Mouse (Mus musculus): ENCODE data around the gene Ccdc77. TPM values are rescaled to one million over a fixed set of nuclear protein-coding genes. Genes with fewer than 3 reads are reported as not detected.

Gene Ccdc77
- total RNA-seq (2017), result 39.6 and 49.3 TPM in 2 replicates

- ATAC-seq (replicated peaks in 1 of 2; ENCODE audit: insufficient read depth in 1 of 2, low FRiP score in 2 of 2, low TSS enrichment in 1 of 2, low read depth in 1 of 2, poor library complexity in 2 of 2, severe bottlenecking in 2 of 2), result peak; percentile 95 to 96
Observed at GRCm38 (mm10) chr6:120363688-120364522, at the start of gene Ccdc77, which contains the start of gene Kdm5a. TSS of gene Ccdc77 (minus strand) at chr6:120364374. TSS of gene Kdm5a (plus strand) at chr6:120364124.

- ATAC-seq (replicated peaks in 1 of 2; ENCODE audit: insufficient read depth in 1 of 2, low FRiP score in 2 of 2, low TSS enrichment in 1 of 2, low read depth in 1 of 2, poor library complexity in 2 of 2, severe bottlenecking in 2 of 2), result no peak
Observed at GRCm38 (mm10) chr6:120403936-120404335, 39.8 kb upstream of the Ccdc77 start.

- ATAC-seq (replicated peaks in 1 of 2; ENCODE audit: insufficient read depth in 1 of 2, low FRiP score in 2 of 2, low TSS enrichment in 1 of 2, low read depth in 1 of 2, poor library complexity in 2 of 2, severe bottlenecking in 2 of 2), result no peak
Observed at GRCm38 (mm10) chr6:120395622-120396345, 31.6 kb upstream of the Ccdc77 start.

GRCm38 (mm10) chr6:120392811-120393210 lies 28.6 kb upstream of the Ccdc77 start:
- ATAC-seq (replicated peaks in 1 of 2; ENCODE audit: insufficient read depth in 1 of 2, low FRiP score in 2 of 2, low TSS enrichment in 1 of 2, low read depth in 1 of 2, poor library complexity in 2 of 2, severe bottlenecking in 2 of 2), result no peak

- no peak for ATAC-seq (replicated peaks in 1 of 2; ENCODE audit: insufficient read depth in 1 of 2, low FRiP score in 2 of 2, low TSS enrichment in 1 of 2, low read depth in 1 of 2, poor library complexity in 2 of 2, severe bottlenecking in 2 of 2)
Observed at GRCm38 (mm10) chr6:120390054-120390453, 25.9 kb upstream of the Ccdc77 start.

- no peak for ATAC-seq (replicated peaks in 1 of 2; ENCODE audit: insufficient read depth in 1 of 2, low FRiP score in 2 of 2, low TSS enrichment in 1 of 2, low read depth in 1 of 2, poor library complexity in 2 of 2, severe bottlenecking in 2 of 2)
Observed at GRCm38 (mm10) chr6:120376736-120377135, 12.6 kb upstream of the Ccdc77 start.

GRCm38 (mm10) chr6:120365051-120365450 lies 877 bp upstream of the Ccdc77 start:
- no peak for ATAC-seq (replicated peaks in 1 of 2; ENCODE audit: insufficient read depth in 1 of 2, low FRiP score in 2 of 2, low TSS enrichment in 1 of 2, low read depth in 1 of 2, poor library complexity in 2 of 2, severe bottlenecking in 2 of 2)

GRCm38 (mm10) chr6:120364523-120364905 lies 340 bp upstream of the Ccdc77 start:
- no peak for ATAC-seq (replicated peaks in 1 of 2; ENCODE audit: insufficient read depth in 1 of 2, low FRiP score in 2 of 2, low TSS enrichment in 1 of 2, low read depth in 1 of 2, poor library complexity in 2 of 2, severe bottlenecking in 2 of 2)

- no peak for ATAC-seq (replicated peaks in 1 of 2; ENCODE audit: insufficient read depth in 1 of 2, low FRiP score in 2 of 2, low TSS enrichment in 1 of 2, low read depth in 1 of 2, poor library complexity in 2 of 2, severe bottlenecking in 2 of 2)
Observed at GRCm38 (mm10) chr6:120362774-120363687, 1.1 kb downstream of the Ccdc77 start.

- no peak for ATAC-seq (replicated peaks in 1 of 2; ENCODE audit: insufficient read depth in 1 of 2, low FRiP score in 2 of 2, low TSS enrichment in 1 of 2, low read depth in 1 of 2, poor library complexity in 2 of 2, severe bottlenecking in 2 of 2)
Observed at GRCm38 (mm10) chr6:120362124-120362523, 2.0 kb downstream of the Ccdc77 start.

- ATAC-seq (replicated peaks in 1 of 2; ENCODE audit: insufficient read depth in 1 of 2, low FRiP score in 2 of 2, low TSS enrichment in 1 of 2, low read depth in 1 of 2, poor library complexity in 2 of 2, severe bottlenecking in 2 of 2), result peak; percentile 100
Observed at GRCm38 (mm10) chr6:120356951-120357945, 6.9 kb downstream of the Ccdc77 start.

- no peak for ATAC-seq (replicated peaks in 1 of 2; ENCODE audit: insufficient read depth in 1 of 2, low FRiP score in 2 of 2, low TSS enrichment in 1 of 2, low read depth in 1 of 2, poor library complexity in 2 of 2, severe bottlenecking in 2 of 2)
Observed at GRCm38 (mm10) chr6:120356478-120356877, 7.7 kb downstream of the Ccdc77 start.

GRCm38 (mm10) chr6:120349018-120349417 lies 15.2 kb downstream of the Ccdc77 start:
- ATAC-seq (replicated peaks in 1 of 2; ENCODE audit: insufficient read depth in 1 of 2, low FRiP score in 2 of 2, low TSS enrichment in 1 of 2, low read depth in 1 of 2, poor library complexity in 2 of 2, severe bottlenecking in 2 of 2), result no peak

- ATAC-seq (replicated peaks in 1 of 2; ENCODE audit: insufficient read depth in 1 of 2, low FRiP score in 2 of 2, low TSS enrichment in 1 of 2, low read depth in 1 of 2, poor library complexity in 2 of 2, severe bottlenecking in 2 of 2), result no peak
Observed at GRCm38 (mm10) chr6:120343992-120344391, 20.2 kb downstream of the Ccdc77 start.

GRCm38 (mm10) chr6:120332351-120332750 lies 31.8 kb downstream of the Ccdc77 start:
- ATAC-seq (replicated peaks in 1 of 2; ENCODE audit: insufficient read depth in 1 of 2, low FRiP score in 2 of 2, low TSS enrichment in 1 of 2, low read depth in 1 of 2, poor library complexity in 2 of 2, severe bottlenecking in 2 of 2), result no peak

- peak; percentile 49 to 68; a peak in 1 of 4 replicates for ATAC-seq (replicated peaks in 1 of 2; ENCODE audit: insufficient read depth in 1 of 2, low FRiP score in 2 of 2, low TSS enrichment in 1 of 2, low read depth in 1 of 2, poor library complexity in 2 of 2, severe bottlenecking in 2 of 2)
Observed at GRCm38 (mm10) chr6:120324295-120324927, 39.8 kb downstream of the Ccdc77 start.

All from hematopoietic stem cell, adult 5-6 weeks (primary cell).